Mouse (Mus musculus): Measurements from ENCODE around the gene Nifk. TPM values are rescaled to one million over a fixed set of nuclear protein-coding genes. Genes with fewer than 3 reads are reported as not detected.

Nifk gene
- total RNA-seq, 2 experiments from 2014 or later: 14.8 to 14.9 TPM

DNA sequence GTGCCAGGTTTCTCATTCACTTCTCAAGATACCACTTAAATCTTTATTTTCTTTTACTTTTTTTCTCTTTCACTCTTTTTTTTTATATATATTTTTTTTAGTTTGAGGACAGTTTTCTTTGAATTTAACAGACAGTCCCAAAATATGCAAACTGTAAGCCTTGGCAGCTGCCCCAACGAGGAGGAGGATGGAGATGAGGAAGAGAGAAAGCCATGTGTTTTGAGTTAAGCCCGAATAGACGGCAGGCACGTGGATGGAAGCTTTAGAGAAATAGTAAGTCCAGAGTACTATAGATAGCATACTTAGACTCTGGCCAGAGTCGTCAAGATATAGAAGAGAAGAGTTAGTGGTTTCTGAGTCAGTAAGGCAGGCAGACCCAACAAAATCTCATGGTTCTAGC, 56.1 kb downstream of the Nifk start:
- no peak for DNase-seq (ENCODE audit: low spot score)

DNA sequence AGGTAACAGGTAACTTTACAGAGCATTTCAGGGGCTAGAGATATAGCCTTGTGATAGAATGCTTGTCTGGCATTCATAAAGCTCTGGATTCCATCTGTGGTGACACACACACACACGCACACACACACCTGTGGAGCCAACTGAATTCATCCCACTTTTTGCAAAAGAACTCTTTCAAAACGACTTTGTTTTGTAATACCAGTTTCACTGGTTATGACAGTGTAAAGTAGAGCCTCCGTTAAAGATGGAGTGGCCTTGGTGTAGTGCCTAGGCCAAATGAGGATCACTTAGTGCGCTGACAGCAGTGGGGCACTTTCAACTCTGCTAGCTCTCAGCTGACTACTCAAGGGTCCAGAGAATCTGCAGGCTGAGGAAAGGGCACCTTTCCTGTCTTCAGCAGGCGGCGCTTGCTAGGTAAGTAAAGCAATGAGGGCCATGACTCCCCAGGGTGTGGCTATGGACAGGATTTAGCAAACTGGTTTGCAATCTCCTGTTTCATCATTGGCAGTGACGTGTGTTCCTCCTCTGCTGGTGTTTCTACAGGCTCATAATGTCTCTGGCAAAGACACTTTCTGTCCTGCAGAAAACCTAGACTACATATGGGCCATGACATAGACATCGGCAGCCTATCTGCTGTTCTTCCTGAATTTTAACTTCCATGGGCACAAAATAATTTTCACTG, 58.6 kb downstream of the Nifk start:
- DNase-seq (ENCODE audit: low spot score): no peak

Other genes starting within 250 kb of the Nifk start
- not detected for gene Gm29106, start 145.3 kb upstream of the Nifk start, total RNA-seq (2021)
- 10 to 100 TPM; 51.5 to 53.4 TPM for gene Tsn, start 10.1 kb upstream of the Nifk start, total RNA-seq (2021)
- gene Clasp1, start 67.2 kb downstream of the Nifk start, total RNA-seq (2021): 10 to 100 TPM; 45.3 to 47.4 TPM

Data from gastrocnemius, adult 18-20 months (tissue).